Mouse (Mus musculus) embryonic facial prominence, embryonic 13.5 days (tissue): ENCODE measurements around the gene Csn1s2a. TPM values are rescaled to one million over a fixed set of nuclear protein-coding genes. Genes with fewer than 3 reads are reported as not detected.
"Not testable (repeated sequence)": the region's sequence is repeated elsewhere in the genome, so short reads cannot be mapped to it uniquely, and the experiment has no call there.

Experiments
- ATAC-seq: fragments of 200-750 bp; cut with Nextera tagmentation; 2 replicates; pipeline ENCODE4 v1.8.0; 2017; ENCODE audit warnings: low read depth; ENCODE audit not compliant: insufficient number of reproducible peaks, insufficient read depth, low FRiP score, low TSS enrichment
- H3K27ac ChIP-seq: fragments of 300-500 bp; sonication (generic); 2 replicates; pipeline ENCODE4 v1.5.1; 2015; ENCODE audit warnings: moderate library complexity, mild to moderate bottlenecking, inconsistent platforms
- H3K27me3 ChIP-seq: fragments of 300-500 bp; sonication (generic); 2 replicates; pipeline ENCODE4 v1.6.1; 2015; ENCODE audit warnings: mild to moderate bottlenecking, inconsistent platforms
- H3K36me3 ChIP-seq: fragments of 300-500 bp; sonication (generic); 2 replicates; pipeline ENCODE4 v1.6.1; 2015; ENCODE audit warnings: mild to moderate bottlenecking, inconsistent platforms
- H3K4me1 ChIP-seq: fragments of 300-500 bp; sonication (generic); 2 replicates; pipeline ENCODE4 v1.6.1; 2015; ENCODE audit warnings: inconsistent platforms
- H3K4me2 ChIP-seq: fragments of 300-500 bp; sonication (generic); 2 replicates; pipeline ENCODE4 v1.6.1; 2015; ENCODE audit warnings: moderate library complexity, mild to moderate bottlenecking, inconsistent platforms
- H3K4me3 ChIP-seq: fragments of 300-500 bp; sonication (generic); 2 replicates; pipeline ENCODE4 v1.5.1; 2015; ENCODE audit warnings: mild to moderate bottlenecking, inconsistent platforms
- H3K9ac ChIP-seq: fragments of 300-500 bp; sonication (generic); 2 replicates; pipeline ENCODE4 v1.6.1; 2015; ENCODE audit warnings: mild to moderate bottlenecking, inconsistent platforms
- H3K9me3 ChIP-seq: fragments of 300-500 bp; sonication (generic); 2 replicates; pipeline ENCODE4 v1.6.1; 2016; ENCODE audit warnings: inconsistent platforms
- WGBS: fragments of 180-500 bp; shearing (Covaris S2); methylation state at CpG from one replicate; pipeline ENCODE4 v1.1.7; 2015; ENCODE audit warnings: mixed read lengths; 5-methylcytosine and 5-hydroxymethylcytosine counted together
- polyA plus RNA-seq: library from polyadenylated mRNA; unstranded; fragments of >200 nt; fragmentation: Nextera tagmentation; extraction: Ambion mirVana; gene quantifications from 2 replicates; pipeline ENCODE4 v1.2.1, GENCODE M21; 2015

Gene Csn1s2a
- not detected in 2 replicates for polyA plus RNA-seq

DNA sequence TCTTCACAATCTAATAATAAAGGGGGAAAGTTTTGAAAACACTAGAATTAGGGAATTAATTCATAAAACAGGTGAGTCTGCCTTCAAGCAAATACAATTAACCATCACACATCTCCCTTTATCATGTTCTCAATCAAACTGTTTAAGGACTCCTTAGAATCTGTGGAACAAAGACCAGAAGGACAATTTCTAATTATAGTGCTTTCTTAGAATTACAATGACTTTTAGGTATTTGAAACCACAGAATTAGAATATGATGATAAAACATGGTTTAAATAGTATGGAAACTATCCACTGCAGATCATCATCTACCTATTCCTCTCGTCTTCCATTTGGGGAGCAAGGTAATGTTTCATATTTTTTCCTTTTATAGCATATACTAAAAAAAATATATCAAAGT is at the start of gene Csn1s2a:
Csn1s2a (plus strand) TSS at position 301 of the 400 bp plus-strand sequence.
- no peak within 1 kb of the TSS for H3K27ac ChIP-seq

DNA sequence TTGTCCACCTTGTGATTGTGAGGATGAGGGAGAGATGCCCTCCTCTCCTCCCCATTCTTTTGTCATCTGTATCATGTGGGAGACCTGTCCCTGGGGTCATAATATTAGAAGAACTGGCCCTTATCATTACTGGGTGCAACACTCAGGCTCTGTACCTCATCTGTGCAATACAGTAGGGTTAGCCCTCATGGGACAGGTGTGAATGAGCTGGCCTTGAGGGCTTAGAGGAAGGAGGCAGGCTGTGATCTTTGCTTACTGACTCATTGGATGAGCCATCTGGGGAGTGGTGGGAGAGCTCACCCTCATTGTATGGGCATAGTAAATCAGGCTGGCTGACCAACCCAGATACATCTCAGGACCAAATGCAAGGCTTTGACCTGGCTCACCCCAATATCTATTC is 39.5 kb upstream of the Csn1s2a start:
- ATAC-seq = no peak
- H3K4me2 ChIP-seq = no peak overlapping the region

More for the DNA sequence above, at the start of gene Csn1s2a:
- H3K4me1 ChIP-seq = no peaks in the 10 kb centered on the region
- no peak within 1 kb of the TSS for H3K9ac ChIP-seq
- WGBS = 79% methylated on average over 1 of the region's 1 CpGs
- H3K36me3 ChIP-seq = no peaks in the 10 kb centered on the region
- no peak within 1 kb of the TSS for H3K4me2 ChIP-seq
- H3K27me3 ChIP-seq = no peaks in the 10 kb centered on the region
- no peaks in the 10 kb centered on the region for H3K9me3 ChIP-seq
- no peak for ATAC-seq
- no peak within 1 kb of the TSS for H3K4me3 ChIP-seq

DNA sequence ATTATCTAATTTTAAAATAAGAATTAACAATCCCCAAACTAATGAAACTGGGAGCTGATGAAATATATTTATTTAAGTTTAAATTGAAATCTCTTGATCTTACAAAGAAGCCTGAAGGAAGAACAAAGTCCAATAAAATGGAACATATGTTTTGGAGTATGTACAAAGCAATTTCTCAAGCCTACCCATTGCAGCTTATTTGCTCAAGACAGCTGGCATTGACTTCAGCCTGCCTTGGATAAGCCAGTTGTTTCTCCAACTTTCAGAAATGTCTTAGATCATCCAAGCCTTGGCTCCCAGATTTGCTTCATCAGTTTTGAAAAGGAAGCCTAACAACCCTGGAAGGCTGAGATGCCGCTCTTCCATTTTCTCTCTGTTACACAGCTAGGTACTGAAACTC is 20.9 kb upstream of the Csn1s2a start:
- no peak for ATAC-seq
- no peak overlapping the region for H3K27ac ChIP-seq
- H3K4me3 ChIP-seq = no peak overlapping the region
- H3K27me3 ChIP-seq = no peaks in the 10 kb centered on the region
- 98% methylated on average over 1 of the region's 1 CpGs for WGBS
- H3K4me1 ChIP-seq = no peaks in the 10 kb centered on the region
- H3K36me3 ChIP-seq = no peaks in the 10 kb centered on the region
- H3K9ac ChIP-seq = no peak overlapping the region
- H3K9me3 ChIP-seq = no peaks in the 10 kb centered on the region
- no peak overlapping the region for H3K4me2 ChIP-seq

More for the DNA sequence above, 39.5 kb upstream of the Csn1s2a start:
- Histone ChIP-seq H3K9me3 (no peaks in the 10 kb centered on the region), H3K27me3 (no peaks in the 10 kb centered on the region), H3K4me3 (no peak overlapping the region), H3K4me1 (no peaks in the 10 kb centered on the region), H3K9ac (no peak overlapping the region), H3K36me3 (no peaks in the 10 kb centered on the region), H3K27ac (no peak overlapping the region)

- ATAC-seq = no peak
- no peaks in the 10 kb centered on the region for H3K4me1 ChIP-seq
- no peaks in the 10 kb centered on the region for H3K27me3 ChIP-seq
- H3K9me3 ChIP-seq = no peaks in the 10 kb centered on the region
- H3K4me3 ChIP-seq = no peak overlapping the region
- H3K36me3 ChIP-seq = no peaks in the 10 kb centered on the region
- no peak overlapping the region for H3K27ac ChIP-seq
- H3K4me2 ChIP-seq = no peak overlapping the region
- WGBS = 83% methylated on average over 3 of the region's 3 CpGs
- no peak overlapping the region for H3K9ac ChIP-seq
These were observed 9.8 kb upstream of the Csn1s2a start for GRCm38 (mm10) chr5:87764546-87764945.

DNA sequence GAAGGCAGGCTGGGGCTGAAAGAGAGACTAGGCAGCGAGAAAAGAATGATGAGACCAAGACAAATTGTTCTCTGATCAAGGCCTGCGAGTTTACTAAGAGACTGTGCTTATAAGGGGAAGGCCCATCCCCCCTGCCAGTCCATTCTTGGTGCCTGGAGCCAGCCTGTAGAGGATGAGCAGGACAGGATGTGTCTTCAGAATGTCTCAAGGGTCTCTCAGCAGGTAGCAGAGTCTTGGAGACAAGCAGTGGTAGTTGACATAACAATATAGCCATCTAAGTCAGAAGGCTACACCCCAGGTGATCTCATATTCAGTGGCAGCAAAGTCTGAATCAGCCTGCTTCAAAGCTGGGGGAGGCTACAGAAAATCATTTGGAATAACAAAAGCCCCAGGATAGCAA is 2.2 kb upstream of the Csn1s2a start:
- not testable (repeated sequence) for H3K36me3 ChIP-seq, H3K9ac ChIP-seq, H3K4me3 ChIP-seq, H3K4me2 ChIP-seq, H3K4me1 ChIP-seq, H3K27ac ChIP-seq, H3K9me3 ChIP-seq, ATAC-seq, H3K27me3 ChIP-seq
- 38% methylated on average over 2 of the region's 2 CpGs for WGBS

- Histone ChIP-seq H3K9ac (no peak overlapping the region), H3K4me1 (no peaks in the 10 kb centered on the region), H3K27me3 (no peaks in the 10 kb centered on the region), H3K4me2 (no peak overlapping the region), H3K9me3 (no peaks in the 10 kb centered on the region), H3K4me3 (no peak overlapping the region), H3K27ac (no peak overlapping the region), H3K36me3 (no peaks in the 10 kb centered on the region)
- ATAC-seq = no peak
- WGBS = 59% methylated on average over 4 of the region's 4 CpGs
These were observed 8.4 kb downstream of the Csn1s2a start for GRCm38 (mm10) chr5:87782731-87783130.

GRCm38 (mm10) chr5:87807782-87808181 is 33.4 kb downstream of the Csn1s2a start, which contains the start of gene Csn1s2b:
TSS of gene Csn1s2b (plus strand) at chr5:87808082.
- Histone ChIP-seq H3K36me3 (no peaks in the 10 kb centered on the region), H3K27me3 (no peaks in the 10 kb centered on the region), H3K9ac (no peak within 1 kb of the TSS), H3K4me2 (no peak within 1 kb of the TSS), H3K27ac (no peak within 1 kb of the TSS), H3K4me1 (no peaks in the 10 kb centered on the region), H3K9me3 (no peaks in the 10 kb centered on the region), H3K4me3 (no peak within 1 kb of the TSS)
- no peak for ATAC-seq
- 64% methylated on average over 2 of the region's 2 CpGs for WGBS

DNA sequence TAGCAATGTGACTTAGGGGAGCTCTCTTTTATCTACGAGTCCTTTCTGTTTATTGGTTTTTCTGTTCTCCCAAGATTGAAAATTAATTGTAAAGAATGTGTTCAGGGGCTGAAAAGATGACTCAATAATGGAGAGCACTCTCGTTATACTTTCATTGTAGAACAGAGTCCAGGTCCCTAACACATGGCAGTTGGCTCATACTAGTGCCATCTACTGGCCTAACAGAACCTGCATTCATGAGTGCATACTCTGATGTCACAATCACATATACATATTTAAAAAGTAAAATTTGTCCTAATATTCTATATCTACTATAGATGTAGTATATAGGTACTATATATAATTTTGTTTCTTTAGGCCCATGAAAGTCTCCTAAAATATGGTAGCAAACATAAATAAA is 34.9 kb downstream of the Csn1s2a start:
- ATAC-seq = no peak
- no peaks in the 10 kb centered on the region for H3K27me3 ChIP-seq
- H3K27ac ChIP-seq = no peak overlapping the region
- 58% methylated on average over 2 of the region's 2 CpGs for WGBS
- no peaks in the 10 kb centered on the region for H3K36me3 ChIP-seq
- no peaks in the 10 kb centered on the region for H3K4me1 ChIP-seq
- no peak overlapping the region for H3K4me2 ChIP-seq
- no peaks in the 10 kb centered on the region for H3K9me3 ChIP-seq
- no peak overlapping the region for H3K4me3 ChIP-seq
- H3K9ac ChIP-seq = no peak overlapping the region

DNA sequence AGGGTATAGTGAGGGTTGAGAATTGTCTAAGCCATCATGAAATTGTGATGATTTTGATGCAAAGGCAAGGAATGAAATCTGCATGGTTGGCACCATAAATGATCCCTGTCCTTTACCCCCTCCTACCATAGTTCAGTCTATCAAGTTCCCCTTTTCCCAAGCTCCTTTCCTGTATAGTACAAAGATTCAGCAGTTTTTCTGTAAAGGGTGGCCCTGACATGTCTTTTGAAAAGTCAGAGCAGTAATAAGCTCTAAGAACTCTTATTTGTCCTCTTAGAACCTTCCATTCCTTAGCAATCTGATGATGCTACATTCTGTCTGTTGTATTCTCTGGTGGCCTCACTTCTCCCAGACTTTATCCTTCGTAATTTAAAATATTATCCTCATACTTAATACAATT is 51.0 kb downstream of the Csn1s2a start, which contains the start of gene Prr27:
Prr27 (plus strand) TSS at position 301 of the 400 bp plus-strand sequence.
- Histone ChIP-seq H3K36me3 (no peaks in the 10 kb centered on the region), H3K9ac (no peak within 1 kb of the TSS), H3K27me3 (no peaks in the 10 kb centered on the region), H3K27ac (no peak within 1 kb of the TSS), H3K9me3 (no peaks in the 10 kb centered on the region), H3K4me1 (no peaks in the 10 kb centered on the region), H3K4me2 (no peak within 1 kb of the TSS), H3K4me3 (no peak within 1 kb of the TSS)
- WGBS = 72% methylated on average over 1 of the region's 1 CpGs
- no peak for ATAC-seq

Other genes with a start within 250 kb of the Csn1s2a start
- 0.80 TPM in 1 of 2 replicates, not detected in the other for gene Sult1b1, start 236.4 kb upstream of the Csn1s2a start, polyA plus RNA-seq
- 0.14 and 0.81 TPM in 2 replicates for gene Sult1d1, start 205.5 kb upstream of the Csn1s2a start, polyA plus RNA-seq
- gene Sult1e1, start 183.0 kb upstream of the Csn1s2a start, polyA plus RNA-seq = 7.2 and 15.2 TPM in 2 replicates
- gene Csn1s1, start 108.4 kb upstream of the Csn1s2a start, polyA plus RNA-seq = not detected in 2 replicates
- gene Csn2, start 74.9 kb upstream of the Csn1s2a start, polyA plus RNA-seq = not detected in 2 replicates
- not detected in 2 replicates for gene Csn1s2b, start 33.5 kb downstream of the Csn1s2a start, polyA plus RNA-seq
- not detected in 2 replicates for gene Prr27, start 51.1 kb downstream of the Csn1s2a start, polyA plus RNA-seq
- 0.51 and 2.2 TPM in 2 replicates for gene Odam, start 110.5 kb downstream of the Csn1s2a start, polyA plus RNA-seq
- not detected in 2 replicates for gene Csn3, start 151.0 kb downstream of the Csn1s2a start, polyA plus RNA-seq
- 0.17 TPM in 1 of 2 replicates, not detected in the other for gene 2310003L06Rik, start 194.9 kb downstream of the Csn1s2a start, polyA plus RNA-seq
- not detected in 2 replicates for gene Gm28434, start 194.9 kb downstream of the Csn1s2a start, polyA plus RNA-seq
- gene Cabs1, start 204.9 kb downstream of the Csn1s2a start, polyA plus RNA-seq = not detected in 2 replicates
- gene Smr3a, start 228.0 kb downstream of the Csn1s2a start, polyA plus RNA-seq = not detected in 2 replicates